Mouse (Mus musculus) heart, embryonic 14.5 days (tissue): ENCODE results near the gene Thoc6. TPM values are rescaled to one million over a fixed set of nuclear protein-coding genes. Genes with fewer than 3 reads are reported as not detected.

Experiments used
- ATAC-seq: fragments of 200-750 bp; cut with Nextera tagmentation; 2 replicates; pipeline ENCODE4 v1.8.0; 2017; ENCODE audit warnings: low read depth, moderate TSS enrichment; ENCODE audit not compliant: insufficient number of reproducible peaks, insufficient read depth, low FRiP score
- H3K27ac ChIP-seq, 2 experiments: fragments of 200-500 bp in 1 of 2; fragments of 300-500 bp in 1 of 2; sonication (generic) in 1 of 2; replicated peaks in 1 of 2; 2 replicates each; pipeline ENCODE4 v1.5.1; 2012 to 2014; ENCODE audit warnings: low read depth in 2 of 2, low read length in 2 of 2, control low read depth in 1 of 2, mild to moderate bottlenecking in 1 of 2, mixed read lengths in 1 of 2; ENCODE audit not compliant: control insufficient read depth in 1 of 2, insufficient read depth in 1 of 2
- H3K27me3 ChIP-seq: fragments of 300-500 bp; sonication (generic); 2 replicates; pipeline ENCODE4 v1.6.1; 2014; ENCODE audit warnings: mild to moderate bottlenecking, low read length, control low read depth; ENCODE audit not compliant: control insufficient read depth, insufficient read depth
- H3K36me3 ChIP-seq: fragments of 300-500 bp; sonication (generic); 2 replicates; pipeline ENCODE4 v1.6.1; 2014; ENCODE audit warnings: mild to moderate bottlenecking, control low read depth, low read length, mixed read lengths; ENCODE audit not compliant: control insufficient read depth, insufficient read depth
- H3K4me1 ChIP-seq, 2 experiments: fragments of 200-500 bp in 1 of 2; fragments of 300-500 bp in 1 of 2; sonication (generic) in 1 of 2; 2 replicates each; pipeline ENCODE4 v1.6.1; 2012 to 2014; ENCODE audit warnings: low read length in 2 of 2, control low read depth in 1 of 2, mixed read lengths in 1 of 2; ENCODE audit not compliant: control insufficient read depth in 2 of 2, insufficient read depth in 2 of 2
- H3K4me2 ChIP-seq: fragments of 300-500 bp; sonication (generic); 2 replicates; pipeline ENCODE4 v1.6.1; 2014; ENCODE audit warnings: mild to moderate bottlenecking, low read length
- H3K4me3 ChIP-seq, 2 experiments: fragments of 200-500 bp in 1 of 2; fragments of 300-500 bp in 1 of 2; sonication (generic) in 1 of 2; 2 replicates each; pipeline ENCODE4 v1.5.1; 2012 to 2014; ENCODE audit warnings: low read length in 2 of 2, mild to moderate bottlenecking in 2 of 2, control low read depth in 1 of 2, low read depth in 1 of 2, moderate library complexity in 1 of 2; ENCODE audit not compliant: control insufficient read depth in 1 of 2, insufficient read depth in 1 of 2
- H3K9ac ChIP-seq: fragments of 300-500 bp; sonication (generic); 2 replicates; pipeline ENCODE4 v1.6.1; 2014; ENCODE audit warnings: mild to moderate bottlenecking, low read length
- H3K9me3 ChIP-seq: fragments of 300-500 bp; sonication (generic); 2 replicates; pipeline ENCODE4 v1.6.1; 2016; ENCODE audit warnings: low read length, control low read depth; ENCODE audit not compliant: control insufficient read depth
- WGBS: fragments of 180-500 bp; shearing (Covaris S2); extraction: QIAGEN DNeasy Blood & Tissue Kit; methylation state at CpG from one replicate; pipeline ENCODE4 v1.1.7; 2014; 5-methylcytosine and 5-hydroxymethylcytosine counted together
- polyA plus RNA-seq: library from polyadenylated mRNA; unstranded; fragments of >200 nt; fragmentation: Nextera tagmentation; extraction: Ambion mirVana; gene quantifications from 2 replicates; pipeline ENCODE4 v1.2.1, GENCODE M21; 2014

The Thoc6 gene
- polyA plus RNA-seq, 1 experiment from 2014 or later, result 35.0 TPM

GRCm38 (mm10) chr17:23665511-23665910 lies 8.2 kb downstream of the Thoc6 start:
- H3K9ac ChIP-seq, result no peak overlapping the region
- no peak overlapping the region for H3K4me2 ChIP-seq
- H3K9me3 ChIP-seq, result no peaks in the 10 kb centered on the region
- H3K27me3 ChIP-seq, result peaks cover 27% of the 10 kb centered on the region
- no peak for ATAC-seq
- peaks cover 0 to 2% of the 10 kb centered on the region in 2 experiments; a peak in 1 of 4 replicates for H3K4me1 ChIP-seq
- H3K4me3 ChIP-seq, result no peak overlapping the region
- 73% methylated on average over 14 of the region's 14 CpGs for WGBS
- no peak overlapping the region for H3K27ac ChIP-seq
- H3K36me3 ChIP-seq, result peaks cover 44% of the 10 kb centered on the region

- no peak for ATAC-seq
- WGBS, result 17% methylated on average over 5 of the region's 5 CpGs
- Histone ChIP-seq H3K9me3 (no peaks in the 10 kb centered on the region), H3K4me3 (no peak overlapping the region), H3K4me2 (no peak overlapping the region), H3K27me3 (peaks cover 36% of the 10 kb centered on the region), H3K27ac (no peak overlapping the region), H3K36me3 (peaks cover 35% of the 10 kb centered on the region), H3K4me1 (peaks cover 0 to 3% of the 10 kb centered on the region in 2 experiments; a peak in 1 of 4 replicates), H3K9ac (no peak overlapping the region)
Measured at GRCm38 (mm10) chr17:23664556-23665021, 9.1 kb downstream of the Thoc6 start.

- H3K4me2 ChIP-seq, result no peak overlapping the region
- 2% methylated on average over 9 of the region's 9 CpGs for WGBS
- H3K36me3 ChIP-seq, result peaks cover 4% of the 10 kb centered on the region
- no peak overlapping the region for H3K4me3 ChIP-seq
- H3K9me3 ChIP-seq, result no peaks in the 10 kb centered on the region
- H3K4me1 ChIP-seq, result peaks cover 0 to 3% of the 10 kb centered on the region in 2 experiments; a peak in 1 of 4 replicates
- H3K27ac ChIP-seq, result no peak overlapping the region
- peaks cover 46% of the 10 kb centered on the region for H3K27me3 ChIP-seq
- no peak for ATAC-seq
- no peak overlapping the region for H3K9ac ChIP-seq
Measured at GRCm38 (mm10) chr17:23661526-23661925, 12.2 kb downstream of the Thoc6 start.

- WGBS, result 6% methylated on average over 14 of the region's 14 CpGs
- Histone ChIP-seq H3K4me1 (peaks cover 0 to 3% of the 10 kb centered on the region in 2 experiments; a peak in 1 of 4 replicates), H3K4me2 (peak overlapping the region; percentile 35), H3K9me3 (no peaks in the 10 kb centered on the region), H3K27me3 (peaks cover 48% of the 10 kb centered on the region), H3K9ac (no peak overlapping the region), H3K36me3 (no peaks in the 10 kb centered on the region), H3K27ac (no peak overlapping the region), H3K4me3 (peak overlapping the region in 1 of 2 experiments; percentile 12; a peak in 2 of 4 replicates)
- ATAC-seq, result no peak
Measured at GRCm38 (mm10) chr17:23660876-23661200, 12.8 kb downstream of the Thoc6 start.

- Histone ChIP-seq H3K4me3 (peak within 1 kb of the TSS in 1 of 2 experiments; percentile 12; a peak in 2 of 4 replicates), H3K9me3 (no peaks in the 10 kb centered on the region), H3K9ac (no peak within 1 kb of the TSS), H3K4me1 (peaks cover 0 to 3% of the 10 kb centered on the region in 2 experiments; a peak in 1 of 4 replicates), H3K4me2 (peak within 1 kb of the TSS; percentile 35), H3K27me3 (peaks cover 48% of the 10 kb centered on the region), H3K27ac (no peak within 1 kb of the TSS), H3K36me3 (no peaks in the 10 kb centered on the region)
- 0 out of 2 replicates have a peak, but pooled peaks have one; percentile 31 for ATAC-seq
- WGBS, result 6% methylated on average over 27 of the region's 27 CpGs
Measured at GRCm38 (mm10) chr17:23660117-23660875, 13.4 kb downstream of the Thoc6 start, which contains the start of gene Bicdl2. Bicdl2 (plus strand) TSS chr17:23660506.

GRCm38 (mm10) chr17:23658450-23658849 lies 15.2 kb downstream of the Thoc6 start:
- H3K27me3 ChIP-seq, result peaks cover 48% of the 10 kb centered on the region
- H3K36me3 ChIP-seq, result no peaks in the 10 kb centered on the region
- H3K4me2 ChIP-seq, result no peak overlapping the region
- H3K9me3 ChIP-seq, result no peaks in the 10 kb centered on the region
- H3K4me3 ChIP-seq, result no peak overlapping the region
- no peak overlapping the region for H3K27ac ChIP-seq
- peaks cover 0 to 3% of the 10 kb centered on the region in 2 experiments; a peak in 1 of 4 replicates for H3K4me1 ChIP-seq
- ATAC-seq, result no peak
- H3K9ac ChIP-seq, result no peak overlapping the region
- WGBS, result 73% methylated on average over 3 of the region's 3 CpGs

- Histone ChIP-seq H3K27ac (no peak overlapping the region), H3K36me3 (no peaks in the 10 kb centered on the region), H3K4me1 (no peaks in the 10 kb centered on the region), H3K27me3 (peaks cover 10% of the 10 kb centered on the region), H3K4me2 (no peak overlapping the region), H3K9me3 (no peaks in the 10 kb centered on the region), H3K9ac (no peak overlapping the region), H3K4me3 (no peak overlapping the region)
- ATAC-seq, result no peak
- 53% methylated on average over 2 of the region's 2 CpGs for WGBS
Measured at GRCm38 (mm10) chr17:23654410-23654809, 19.3 kb downstream of the Thoc6 start.
